Mouse (Mus musculus): ENCODE data around the gene Nfe2l3. TPM values are rescaled to one million over a fixed set of nuclear protein-coding genes. Genes with fewer than 3 reads are reported as not detected.
A peak's percentile ranks its signal among the peaks of the same experiment; 100 is the strongest.

Gene Nfe2l3
- total RNA-seq, 1 experiment: 1.4 TPM

DNA sequence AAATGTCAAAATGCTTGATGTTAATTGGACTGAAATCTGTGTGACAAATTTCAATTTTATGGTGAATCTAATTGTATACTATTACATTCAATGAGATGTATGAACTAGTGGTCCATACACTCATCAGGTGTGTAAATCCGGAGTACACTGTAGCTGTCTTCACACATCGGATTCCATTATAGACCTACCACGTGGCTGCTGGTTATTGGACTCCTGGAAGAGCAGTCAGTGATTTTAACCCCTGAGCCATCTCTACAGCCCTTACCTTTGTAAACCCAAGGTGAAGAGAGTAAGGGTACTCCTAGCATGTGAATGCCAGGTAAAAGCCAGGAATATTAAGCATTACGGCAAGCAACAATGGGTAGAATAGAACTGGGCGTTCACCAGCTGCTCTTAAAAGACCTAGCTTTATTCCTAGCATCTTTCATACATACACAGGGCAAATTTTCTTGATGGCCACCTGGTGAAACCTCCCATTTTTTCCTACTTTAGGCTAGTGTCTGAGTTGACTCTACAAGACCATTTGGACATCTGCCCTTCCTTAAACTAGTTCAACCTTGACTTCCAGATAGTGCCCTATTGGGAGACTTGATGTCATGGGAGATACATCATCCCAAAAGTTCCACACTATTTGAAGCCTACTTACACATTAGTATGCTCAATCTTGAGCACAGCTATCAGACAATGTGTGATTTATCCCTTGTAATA is 27.0 kb downstream of the Nfe2l3 start:
- in situ Hi-C loops (cut with MboI; ENCODE audit: low sequenced_read_pairs in 2 of 2, unreplicated experiment in 2 of 2): no loop called here
- no peaks in the 10 kb centered on the region for H3K4me1 ChIP-seq (ENCODE audit: control insufficient read depth in 2 of 2, insufficient read depth in 2 of 2, low read length in 2 of 2, poor library complexity in 1 of 2)
- no peak for TF ChIP-seq MAFK (IDR thresholded peaks at IDR 0.05; ENCODE audit: insufficient read depth, low read depth, low read length)
- no peak for TF ChIP-seq ZNF384 (IDR thresholded peaks at IDR 0.05; ENCODE audit: low read depth, low read length)
- TF ChIP-seq CHD2 (IDR thresholded peaks at IDR 0.05; ENCODE audit: low read depth, low read length): no peak
- TF ChIP-seq ZC3H11A (IDR thresholded peaks at IDR 0.05; ENCODE audit: borderline replicate concordance, low read depth, low read length): no peak
- no peak for TF ChIP-seq HCFC1 (IDR thresholded peaks at IDR 0.05; ENCODE audit: borderline replicate concordance, insufficient read depth, low read length)
- peaks cover 24% of the 10 kb centered on the region; the same call in 1 of the 2 replicates for H3K36me3 ChIP-seq (ENCODE audit: control insufficient read depth, insufficient read depth, low read length, poor library complexity, severe bottlenecking)
- no peak overlapping the region for H3K4me3 ChIP-seq (ENCODE audit: insufficient read depth in 1 of 2, low read depth in 1 of 2, low read length in 2 of 2, poor library complexity in 1 of 2, severe bottlenecking in 1 of 2)
- no peak overlapping the region for H3K27ac ChIP-seq (ENCODE audit: insufficient read depth, low read depth, low read length, poor library complexity, severe bottlenecking)
- DNase-seq (ENCODE audit: low read depth, low spot score): peak; percentile 67
- no peak overlapping the region for H3K9ac ChIP-seq (ENCODE audit: insufficient read depth, low read depth, low read length, poor library complexity, severe bottlenecking)
- H3K9me3 ChIP-seq (ENCODE audit: control insufficient read depth, insufficient read depth, low read depth, low read length): no peaks in the 10 kb centered on the region

DNA sequence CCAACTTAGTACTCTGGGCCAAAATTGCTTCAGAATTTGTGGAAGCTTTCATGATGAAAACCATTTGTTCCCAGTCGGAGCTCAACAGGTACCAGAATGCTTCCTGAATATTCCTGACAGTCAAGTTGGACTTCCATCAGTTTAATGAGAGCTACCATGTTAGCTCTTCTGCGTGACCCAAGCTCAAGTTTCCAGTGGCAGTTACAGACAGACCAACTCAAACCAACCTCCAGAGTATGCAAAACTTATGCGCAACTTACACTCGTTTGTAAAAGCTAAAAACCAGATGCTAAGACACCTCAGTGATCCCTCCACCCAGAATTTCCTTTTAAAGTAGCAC is 27.5 kb downstream of the Nfe2l3 start:
- Histone ChIP-seq H3K9me3 (ENCODE audit: control insufficient read depth, insufficient read depth, low read depth, low read length) (no peaks in the 10 kb centered on the region), H3K36me3 (ENCODE audit: control insufficient read depth, insufficient read depth, low read length, poor library complexity, severe bottlenecking) (peaks cover 26% of the 10 kb centered on the region; the same call in 1 of the 2 replicates), H3K4me1 (ENCODE audit: control insufficient read depth in 2 of 2, insufficient read depth in 2 of 2, low read length in 2 of 2, poor library complexity in 1 of 2) (no peaks in the 10 kb centered on the region), H3K4me3 (ENCODE audit: insufficient read depth in 1 of 2, low read depth in 1 of 2, low read length in 2 of 2, poor library complexity in 1 of 2, severe bottlenecking in 1 of 2) (no peak overlapping the region), H3K9ac (ENCODE audit: insufficient read depth, low read depth, low read length, poor library complexity, severe bottlenecking) (no peak overlapping the region), H3K27ac (ENCODE audit: insufficient read depth, low read depth, low read length, poor library complexity, severe bottlenecking) (no peak overlapping the region; the same call in 1 of the 2 replicates)
- in situ Hi-C loops (cut with MboI; ENCODE audit: low sequenced_read_pairs in 2 of 2, unreplicated experiment in 2 of 2): no loop called here
- DNase-seq (ENCODE audit: low read depth, low spot score): no peak
- TF ChIP-seq CHD2 (IDR thresholded peaks at IDR 0.05; ENCODE audit: low read depth, low read length): no peak
- TF ChIP-seq ZNF384 (IDR thresholded peaks at IDR 0.05; ENCODE audit: low read depth, low read length): no peak
- no peak for TF ChIP-seq HCFC1 (IDR thresholded peaks at IDR 0.05; ENCODE audit: borderline replicate concordance, insufficient read depth, low read length)
- TF ChIP-seq MAFK (IDR thresholded peaks at IDR 0.05; ENCODE audit: insufficient read depth, low read depth, low read length): no peak
- TF ChIP-seq ZC3H11A (IDR thresholded peaks at IDR 0.05; ENCODE audit: borderline replicate concordance, low read depth, low read length): no peak

DNA sequence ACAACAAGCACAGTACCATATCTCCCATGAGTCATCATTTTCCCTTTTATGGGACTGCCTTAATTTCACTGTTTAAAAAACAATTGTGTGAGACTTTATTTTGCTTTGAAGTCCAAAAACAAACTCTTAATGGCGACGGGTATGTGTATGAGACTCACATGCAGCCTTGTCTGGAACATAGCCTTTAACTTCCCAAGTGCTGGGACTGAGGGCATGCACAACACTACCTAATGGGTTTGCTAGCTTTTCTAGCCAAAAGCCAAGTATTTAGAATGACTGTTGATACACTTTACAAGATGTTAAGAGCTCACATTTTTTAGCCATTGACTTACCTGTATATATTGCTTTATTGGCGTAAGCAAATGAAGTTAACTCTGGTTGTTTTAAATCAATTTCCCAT is 27.9 kb downstream of the Nfe2l3 start:
- Histone ChIP-seq H3K9me3 (ENCODE audit: control insufficient read depth, insufficient read depth, low read depth, low read length) (no peaks in the 10 kb centered on the region), H3K4me1 (ENCODE audit: control insufficient read depth in 2 of 2, insufficient read depth in 2 of 2, low read length in 2 of 2, poor library complexity in 1 of 2) (no peaks in the 10 kb centered on the region), H3K4me3 (ENCODE audit: insufficient read depth in 1 of 2, low read depth in 1 of 2, low read length in 2 of 2, poor library complexity in 1 of 2, severe bottlenecking in 1 of 2) (no peak overlapping the region), H3K27ac (ENCODE audit: insufficient read depth, low read depth, low read length, poor library complexity, severe bottlenecking) (no peak overlapping the region; the same call in 1 of the 2 replicates), H3K9ac (ENCODE audit: insufficient read depth, low read depth, low read length, poor library complexity, severe bottlenecking) (no peak overlapping the region), H3K36me3 (ENCODE audit: control insufficient read depth, insufficient read depth, low read length, poor library complexity, severe bottlenecking) (peaks cover 28% of the 10 kb centered on the region; the same call in 1 of the 2 replicates)
- in situ Hi-C loops (cut with MboI; ENCODE audit: low sequenced_read_pairs in 2 of 2, unreplicated experiment in 2 of 2): no loop called here
- no peak for DNase-seq (ENCODE audit: low read depth, low spot score)
- TF ChIP-seq ZC3H11A (IDR thresholded peaks at IDR 0.05; ENCODE audit: borderline replicate concordance, low read depth, low read length): no peak
- TF ChIP-seq HCFC1 (IDR thresholded peaks at IDR 0.05; ENCODE audit: borderline replicate concordance, insufficient read depth, low read length): no peak
- no peak for TF ChIP-seq MAFK (IDR thresholded peaks at IDR 0.05; ENCODE audit: insufficient read depth, low read depth, low read length)
- TF ChIP-seq ZNF384 (IDR thresholded peaks at IDR 0.05; ENCODE audit: low read depth, low read length): no peak
- TF ChIP-seq CHD2 (IDR thresholded peaks at IDR 0.05; ENCODE audit: low read depth, low read length): no peak

DNA sequence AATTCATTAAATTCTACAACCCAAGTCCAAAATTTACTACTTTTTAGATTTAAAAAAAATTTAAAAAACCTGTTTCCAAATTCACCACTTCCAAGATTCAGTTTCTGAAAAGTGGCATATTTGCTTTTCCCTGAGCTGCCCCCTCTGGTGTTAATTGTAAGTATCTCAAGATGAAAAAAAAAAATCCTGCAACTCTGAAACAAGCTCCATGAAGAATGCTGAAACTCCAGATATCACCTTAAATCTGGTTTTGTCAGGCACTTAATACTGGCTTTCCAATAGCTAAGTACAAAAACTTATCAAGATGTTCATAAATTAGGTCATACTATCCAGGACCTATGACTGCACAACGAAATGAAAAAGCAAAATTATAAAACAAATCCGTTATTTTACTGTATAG is 35.2 kb downstream of the Nfe2l3 start:
- Histone ChIP-seq H3K9ac (ENCODE audit: insufficient read depth, low read depth, low read length, poor library complexity, severe bottlenecking) (no peak overlapping the region), H3K9me3 (ENCODE audit: control insufficient read depth, insufficient read depth, low read depth, low read length) (no peaks in the 10 kb centered on the region), H3K36me3 (ENCODE audit: control insufficient read depth, insufficient read depth, low read length, poor library complexity, severe bottlenecking) (peaks cover 37% of the 10 kb centered on the region), H3K4me3 (ENCODE audit: insufficient read depth in 1 of 2, low read depth in 1 of 2, low read length in 2 of 2, poor library complexity in 1 of 2, severe bottlenecking in 1 of 2) (peak overlapping the region; percentile 66 to 77; a peak in 3 of 4 replicates), H3K27ac (ENCODE audit: insufficient read depth, low read depth, low read length, poor library complexity, severe bottlenecking) (no peak overlapping the region), H3K4me1 (ENCODE audit: control insufficient read depth in 2 of 2, insufficient read depth in 2 of 2, low read length in 2 of 2, poor library complexity in 1 of 2) (no peaks in the 10 kb centered on the region; a peak in 1 of 4 replicates)
- no peak for DNase-seq (ENCODE audit: low read depth, low spot score)
- in situ Hi-C loops (cut with MboI; ENCODE audit: low sequenced_read_pairs in 2 of 2, unreplicated experiment in 2 of 2): no loop called here
- no peak for TF ChIP-seq ZNF384 (IDR thresholded peaks at IDR 0.05; ENCODE audit: low read depth, low read length)

Data from ES-E14 (cell line).